Mouse (Mus musculus): ENCODE results near the gene Prdx2. TPM values are rescaled to one million over a fixed set of nuclear protein-coding genes. Genes with fewer than 3 reads are reported as not detected.

Prdx2 gene
- polyA plus RNA-seq, 1 experiment: 183 TPM

DNA sequence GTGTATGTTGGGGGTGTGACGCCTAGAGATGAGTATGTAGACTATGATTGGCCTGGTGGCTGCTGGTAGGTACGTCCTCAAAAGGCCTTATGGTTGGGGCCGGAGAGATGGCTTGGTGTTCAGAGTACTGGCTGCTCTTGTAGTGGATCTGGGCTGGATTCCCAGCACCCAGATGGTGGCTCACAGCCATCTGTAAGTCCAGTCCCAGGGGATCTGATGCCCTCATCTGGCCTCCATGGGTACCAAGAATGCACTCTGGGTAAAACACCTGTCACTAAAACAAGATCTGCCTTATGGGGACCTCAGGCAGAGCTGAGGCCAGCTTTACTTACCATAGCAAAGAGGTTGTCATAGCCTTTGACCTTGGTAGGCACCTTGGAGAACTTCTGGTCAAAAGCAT, 54.5 kb downstream of the Prdx2 start:
- Histone ChIP-seq H3K4me3 (ENCODE audit: control insufficient read depth, insufficient read depth, low read length) (no peak overlapping the region), H3K36me3 (ENCODE audit: control insufficient read depth, insufficient read depth, low read length) (peaks cover 2% of the 10 kb centered on the region), H3K27me3 (ENCODE audit: control insufficient read depth, insufficient read depth, low read length) (no peaks in the 10 kb centered on the region), H3K27ac (ENCODE audit: control insufficient read depth, insufficient read depth, low read length) (no peak overlapping the region), H3K4me1 (replicated peaks; ENCODE audit: control insufficient read depth, insufficient read depth, low read length) (peaks cover 23% of the 10 kb centered on the region)
- no peak for DNase-seq
- WGBS: 97% methylated on average over 3 of the region's 3 CpGs
- TF ChIP-seq CTCF (IDR thresholded peaks at IDR 0.05; ENCODE audit: borderline replicate concordance, control insufficient read depth, extremely low read depth, insufficient read depth, low read length, poor library complexity) (no peak), POLR2A (IDR thresholded peaks at IDR 0.05; ENCODE audit: control insufficient read depth, extremely low read depth, insufficient read depth, low read length, poor library complexity) (no peak)

Other genes with a start within 250 kb of the Prdx2 start
- gene G430095P16Rik, start 246.6 kb upstream of the Prdx2 start, polyA plus RNA-seq (2012; rRNA removed): 1.8 and 2.6 TPM in 2 replicates
- 17.7 and 18.2 TPM in 2 replicates for gene Nfix, start 169.2 kb upstream of the Prdx2 start, polyA plus RNA-seq (2012; rRNA removed)
- gene Dand5, start 146.8 kb upstream of the Prdx2 start, polyA plus RNA-seq (2012; rRNA removed): 2.2 TPM in 2 replicates
- gene Gadd45gip1, start 138.1 kb upstream of the Prdx2 start, polyA plus RNA-seq (2012; rRNA removed): 52.9 and 60.6 TPM in 2 replicates
- gene Rad23a, start 128.9 kb upstream of the Prdx2 start, polyA plus RNA-seq (2012; rRNA removed): 109 and 117 TPM in 2 replicates
- gene Calr, start 122.7 kb upstream of the Prdx2 start, polyA plus RNA-seq (2012; rRNA removed): 182 and 186 TPM in 2 replicates
- gene Farsa, start 112.6 kb upstream of the Prdx2 start, polyA plus RNA-seq (2012; rRNA removed): 93.5 and 103 TPM in 2 replicates
- gene Syce2, start 97.5 kb upstream of the Prdx2 start, polyA plus RNA-seq (2012; rRNA removed): 9.4 and 11.6 TPM in 2 replicates
- 78.7 and 85.2 TPM in 2 replicates for gene Gcdh, start 75.7 kb upstream of the Prdx2 start, polyA plus RNA-seq (2012; rRNA removed)
- gene Klf1, start 67.7 kb upstream of the Prdx2 start, polyA plus RNA-seq (2012; rRNA removed): 0.13 and 0.23 TPM in 2 replicates
- gene Dnase2a, start 61.0 kb upstream of the Prdx2 start, polyA plus RNA-seq (2012; rRNA removed): 16.4 and 23.8 TPM in 2 replicates
- 0.35 and 0.36 TPM in 2 replicates for gene Mast1, start 32.2 kb upstream of the Prdx2 start, polyA plus RNA-seq (2012; rRNA removed)
- gene Rtbdn, start 22.6 kb upstream of the Prdx2 start, polyA plus RNA-seq (2012; rRNA removed): 0.13 and 0.17 TPM in 2 replicates
- 4.3 TPM in 1 of 2 replicates, not detected in the other for gene Gm49661, start 154 bp upstream of the Prdx2 start, polyA plus RNA-seq (2012; rRNA removed)
- gene Rnaseh2a, start 180 bp downstream of the Prdx2 start, polyA plus RNA-seq (2012; rRNA removed): 69.4 and 76.1 TPM in 2 replicates
- 125 and 128 TPM in 2 replicates for gene Junb, start 9.1 kb downstream of the Prdx2 start, polyA plus RNA-seq (2012; rRNA removed)
- 7.2 and 7.4 TPM in 2 replicates for gene Hook2, start 21.0 kb downstream of the Prdx2 start, polyA plus RNA-seq (2012; rRNA removed)
- gene Best2, start 44.9 kb downstream of the Prdx2 start, polyA plus RNA-seq (2012; rRNA removed): 0.66 and 0.67 TPM in 2 replicates
- 139 and 152 TPM in 2 replicates for gene Asna1, start 55.7 kb downstream of the Prdx2 start, polyA plus RNA-seq (2012; rRNA removed)
- 172 and 173 TPM in 2 replicates for gene Trir, start 57.2 kb downstream of the Prdx2 start, polyA plus RNA-seq (2012; rRNA removed)
- gene Tnpo2, start 67.3 kb downstream of the Prdx2 start, polyA plus RNA-seq (2012; rRNA removed): 138 and 144 TPM in 2 replicates
- gene Fbxw9, start 90.5 kb downstream of the Prdx2 start, polyA plus RNA-seq (2012; rRNA removed): 25.0 and 29.3 TPM in 2 replicates
- 1.4 TPM in 1 of 2 replicates, not detected in the other for gene Gm5741, start 98.4 kb downstream of the Prdx2 start, polyA plus RNA-seq (2012; rRNA removed)
- gene Dhps, start 102.2 kb downstream of the Prdx2 start, polyA plus RNA-seq (2012; rRNA removed): 105 TPM in 2 replicates
- gene Wdr83os, start 111.2 kb downstream of the Prdx2 start, polyA plus RNA-seq (2012; rRNA removed): 123 and 141 TPM in 2 replicates
- gene Wdr83, start 111.7 kb downstream of the Prdx2 start, polyA plus RNA-seq (2012; rRNA removed): 51.9 and 56.3 TPM in 2 replicates
- gene Man2b1, start 113.7 kb downstream of the Prdx2 start, polyA plus RNA-seq (2012; rRNA removed): 191 and 210 TPM in 2 replicates
- gene Zfp791, start 153.5 kb downstream of the Prdx2 start, polyA plus RNA-seq (2012; rRNA removed): 0.12 and 0.22 TPM in 2 replicates
- gene Cks1brt, start 182.3 kb downstream of the Prdx2 start, polyA plus RNA-seq (2012; rRNA removed): not detected in 2 replicates

All from thymus, adult 2 months (tissue).